Mouse (Mus musculus): ENCODE data around the gene Foxp1. TPM values are rescaled to one million over a fixed set of nuclear protein-coding genes. Genes with fewer than 3 reads are reported as not detected.

Gene Foxp1
- total RNA-seq, 2 experiments from 2014 or later: 29.4 to 32.8 TPM

DNA sequence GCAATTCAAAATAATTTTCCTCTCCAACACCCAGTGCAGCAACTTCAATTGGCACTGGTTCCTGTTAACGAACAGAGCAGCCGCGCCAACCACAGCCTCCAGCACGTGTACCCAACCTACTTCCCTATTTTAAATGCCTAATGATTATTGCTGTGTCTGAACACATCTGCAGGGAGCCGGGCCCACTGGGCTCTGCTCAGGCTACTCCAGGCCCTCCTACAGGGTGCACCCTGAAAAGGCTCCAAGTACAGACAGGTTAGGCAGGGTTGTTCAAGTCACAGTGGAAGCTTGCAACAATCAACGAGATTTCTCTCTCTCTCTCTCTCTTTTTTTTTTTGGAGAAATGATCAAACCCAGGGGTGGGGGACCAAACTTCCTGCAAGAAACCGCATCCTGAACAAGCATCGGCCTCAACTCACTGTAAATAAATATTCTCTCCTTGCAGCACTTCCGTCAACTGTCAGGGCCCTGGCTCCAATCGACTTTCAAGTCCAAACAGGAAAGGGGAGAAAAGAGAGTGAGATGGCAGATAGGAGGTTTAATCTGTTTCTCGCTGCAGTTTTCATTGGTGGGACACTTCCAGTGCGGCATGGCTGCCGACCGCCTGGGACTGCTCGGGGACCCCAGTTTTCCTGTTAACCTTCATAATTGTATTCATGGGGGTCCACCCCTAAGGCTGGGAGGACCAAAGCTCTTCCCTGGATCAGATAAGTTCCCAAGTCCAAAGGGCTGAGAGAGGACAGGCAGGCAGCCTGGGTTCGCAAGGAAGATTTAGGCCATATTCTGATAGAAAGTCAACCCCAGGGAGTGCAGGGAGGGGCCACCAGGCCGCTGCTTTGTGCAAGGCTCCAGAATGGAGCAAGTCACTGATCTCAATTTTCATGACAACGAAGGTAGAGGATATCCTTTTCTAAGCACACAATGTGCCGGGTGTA lies 133.5 kb downstream of the Foxp1 start:
- peak; percentile 55 to 74 for DNase-seq

DNA sequence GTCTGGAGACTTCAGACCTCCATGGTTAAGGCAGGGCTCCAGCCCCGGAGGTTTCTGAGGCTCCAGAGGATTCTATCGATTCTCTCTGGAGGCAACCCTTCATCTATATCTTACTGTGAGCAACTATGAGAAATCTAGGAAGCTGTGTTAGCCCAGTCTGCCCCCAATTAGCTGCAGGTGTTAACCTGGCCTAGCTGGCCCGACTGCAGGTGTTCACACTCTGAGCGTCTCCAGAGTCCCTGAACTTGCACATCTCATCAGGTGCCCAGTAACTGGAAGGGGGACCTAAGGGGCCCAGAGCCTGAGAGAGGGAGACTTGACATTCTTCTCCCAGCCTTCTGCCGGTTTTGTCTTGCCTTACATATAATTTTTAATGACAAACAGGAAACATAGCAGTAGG lies 134.5 kb downstream of the Foxp1 start:
- no peak for DNase-seq

DNA sequence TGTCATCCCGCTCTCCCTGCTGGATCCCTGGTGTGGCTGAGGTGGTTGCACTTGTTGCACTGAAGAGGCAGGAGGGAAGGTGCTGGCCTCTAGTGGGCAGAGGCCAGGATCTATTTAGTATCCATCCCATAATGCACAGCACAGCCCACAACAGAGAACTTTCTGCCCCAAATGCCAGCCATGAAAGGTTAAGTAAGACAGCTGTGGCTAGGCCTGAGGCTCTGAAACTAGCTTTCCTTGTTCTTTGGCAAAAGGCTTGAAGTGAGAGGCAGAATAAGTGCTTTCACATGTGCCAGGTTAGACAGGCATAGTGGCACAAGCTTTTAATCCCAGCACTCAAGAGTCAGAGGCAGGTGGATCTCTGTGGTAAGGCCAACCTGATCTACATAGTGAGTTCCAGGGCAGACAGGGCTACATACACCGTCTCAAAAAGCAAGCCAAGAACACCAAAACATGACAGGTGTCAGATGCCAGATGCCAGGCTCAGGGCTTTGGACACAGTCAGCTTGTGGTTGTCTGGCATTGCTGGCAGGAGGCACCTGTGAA lies 137.4 kb downstream of the Foxp1 start:
- peak; percentile 42 to 58 for DNase-seq

DNA sequence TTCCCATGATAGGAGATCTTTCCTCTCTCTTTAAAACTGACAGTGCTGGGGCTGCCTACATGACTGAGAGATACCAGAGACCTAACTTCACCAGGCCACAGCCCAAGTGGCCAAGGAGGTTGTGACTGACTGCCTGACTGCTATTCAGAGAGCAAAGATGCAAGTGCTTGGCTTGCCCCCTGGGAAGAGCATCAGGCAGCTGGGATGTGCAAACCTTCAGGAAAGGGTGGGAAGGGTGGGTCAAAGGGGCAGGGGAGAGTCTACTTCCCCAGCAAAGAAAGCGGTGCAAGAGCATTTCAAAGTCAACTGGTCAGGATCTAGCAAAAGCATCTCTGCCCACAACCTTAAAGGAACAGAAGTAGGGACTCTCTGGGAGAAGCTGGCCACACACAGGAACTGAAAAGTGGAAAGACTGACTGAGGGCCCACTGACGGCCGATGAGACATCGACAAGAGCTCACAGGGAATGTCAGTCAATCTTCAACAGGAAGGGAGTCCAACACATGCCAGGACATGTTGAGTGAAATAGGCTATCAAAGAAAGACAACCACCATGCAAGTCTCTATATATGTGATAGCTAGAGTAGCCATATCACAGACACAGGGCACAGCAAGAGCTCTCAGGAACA lies 138.6 kb downstream of the Foxp1 start:
- DNase-seq: no peak

DNA sequence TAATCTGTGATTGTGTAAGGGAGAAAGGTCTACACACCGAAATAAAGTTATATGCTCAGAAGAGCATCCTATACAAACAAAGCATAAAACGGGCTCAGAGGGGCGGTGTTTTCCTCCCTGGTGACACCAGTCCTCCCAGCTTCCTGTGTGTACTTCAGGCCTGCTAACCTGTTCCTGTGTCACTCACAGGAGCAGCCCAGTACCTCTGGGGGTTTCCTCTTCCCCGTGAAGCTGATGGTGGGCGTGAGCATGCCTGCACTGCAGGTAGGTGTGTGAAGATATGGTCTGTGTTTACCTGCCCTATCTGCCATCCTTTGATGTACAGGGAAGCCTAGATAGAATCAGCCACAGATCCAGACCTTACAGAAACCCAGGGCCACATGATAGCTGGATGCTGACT lies 142.4 kb downstream of the Foxp1 start:
- DNase-seq: no peak

DNA sequence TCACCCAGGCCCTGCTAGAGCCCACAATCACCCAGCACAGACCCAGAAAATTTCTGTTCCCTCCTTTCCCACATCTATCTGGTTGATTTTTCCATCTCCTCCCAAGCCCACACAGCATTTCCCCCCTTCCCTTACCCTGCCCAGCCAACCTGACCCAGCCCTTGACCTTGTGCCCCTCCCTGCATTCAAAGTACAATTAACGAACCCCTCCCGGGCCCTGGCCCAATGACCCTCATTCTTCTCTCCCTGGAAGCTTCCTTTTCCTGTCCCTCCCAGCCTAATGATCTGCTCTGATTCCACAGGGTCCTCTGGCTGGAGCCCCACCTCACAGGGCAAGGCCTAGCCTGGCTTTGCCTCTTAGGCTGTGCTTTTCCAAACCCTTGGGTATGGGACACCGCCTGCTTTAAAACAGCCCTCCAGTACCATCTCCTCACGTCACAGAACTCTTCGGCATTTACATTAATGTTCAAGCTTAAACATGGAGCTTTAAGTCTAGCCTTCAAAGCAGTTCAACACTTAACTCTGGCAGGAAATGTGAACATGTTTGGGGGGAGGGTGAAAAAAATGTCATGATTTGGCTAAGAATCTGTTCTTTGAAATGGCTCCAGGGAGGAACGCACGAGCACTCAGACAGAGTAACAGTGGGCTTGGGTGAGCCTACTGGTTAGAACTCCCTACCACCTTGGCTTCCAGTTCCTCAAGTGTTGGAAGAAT lies 143.4 kb downstream of the Foxp1 start:
- DNase-seq: peak; percentile 70 to 86

DNA sequence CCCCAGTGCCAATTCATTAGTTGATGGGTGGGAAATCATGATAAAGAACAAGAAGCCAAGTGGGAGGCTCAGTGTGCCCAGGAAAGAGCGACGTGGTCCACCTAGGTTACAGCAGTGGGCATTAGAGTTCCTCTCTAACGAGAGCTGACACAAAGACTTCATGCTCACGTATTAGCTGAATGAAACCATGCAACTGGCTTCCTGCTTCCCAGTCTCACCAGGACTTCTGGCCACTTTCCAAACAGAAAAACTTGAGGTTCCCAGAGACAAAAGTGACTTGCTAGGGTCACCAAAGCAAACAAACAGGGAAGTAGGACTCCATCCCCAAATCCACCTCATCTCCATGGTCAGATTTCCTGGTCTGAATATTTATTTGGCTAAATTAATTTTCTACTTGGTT lies 144.8 kb downstream of the Foxp1 start:
- peak in 1 of 2 experiments; percentile 55 for DNase-seq

DNA sequence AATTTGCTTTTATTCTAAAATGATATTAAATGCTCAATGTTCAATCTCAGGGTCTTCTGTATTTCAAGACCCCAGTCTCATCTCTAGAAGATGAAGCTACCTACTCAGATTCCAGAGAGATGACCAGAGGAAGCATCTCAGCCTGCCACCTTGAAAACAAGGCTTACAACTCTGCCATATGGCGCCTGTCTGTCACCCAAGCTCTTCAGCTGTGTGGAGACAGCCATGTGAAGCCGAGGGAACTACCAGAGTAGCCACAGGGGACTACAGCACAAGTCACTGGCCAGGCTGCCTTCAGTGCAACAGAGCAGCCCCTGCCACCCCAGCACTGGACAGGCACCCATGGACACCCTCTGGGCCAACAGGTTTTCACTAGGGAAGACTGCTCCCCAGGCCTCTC lies 145.4 kb downstream of the Foxp1 start:
- DNase-seq: no peak

DNA sequence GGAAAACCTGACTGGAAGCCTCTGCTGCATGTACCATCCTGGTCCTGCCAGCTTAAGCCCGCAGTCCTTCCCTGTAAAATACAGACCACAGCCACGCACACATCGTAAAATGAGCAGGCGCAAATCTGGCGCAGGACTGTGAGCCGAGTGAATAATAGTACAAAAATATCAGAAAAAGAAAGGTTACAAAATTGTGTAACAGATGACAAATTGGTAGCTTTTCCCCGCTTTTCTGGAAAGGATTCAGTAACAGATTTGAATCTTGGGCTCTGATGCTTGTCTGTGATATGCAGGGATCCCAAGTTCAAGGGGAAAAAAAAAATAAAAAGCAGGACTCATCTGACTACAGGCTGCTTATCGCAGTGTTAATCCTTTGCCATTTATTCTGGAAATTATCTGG lies 145.8 kb downstream of the Foxp1 start:
- DNase-seq: no peak

DNA sequence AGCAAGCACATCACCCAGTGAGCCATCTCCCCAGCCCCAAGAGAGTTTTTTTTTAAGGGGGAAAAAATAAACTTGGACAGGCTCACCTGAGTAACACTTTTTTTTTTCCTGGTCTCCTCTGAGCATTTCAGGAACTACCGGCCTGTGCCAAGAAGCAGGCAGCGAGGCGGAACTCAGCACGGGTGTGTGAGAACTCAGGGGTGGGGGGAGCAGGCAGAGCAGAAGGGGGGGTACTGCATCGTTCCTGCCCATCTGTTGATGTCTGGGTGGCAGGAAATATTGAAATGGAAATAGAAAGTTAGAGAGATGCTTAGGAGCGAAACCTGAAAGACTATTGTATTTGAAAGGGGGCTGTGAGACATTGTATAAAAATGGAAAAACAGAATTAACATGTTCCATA lies 146.7 kb downstream of the Foxp1 start:
- DNase-seq: no peak

DNA sequence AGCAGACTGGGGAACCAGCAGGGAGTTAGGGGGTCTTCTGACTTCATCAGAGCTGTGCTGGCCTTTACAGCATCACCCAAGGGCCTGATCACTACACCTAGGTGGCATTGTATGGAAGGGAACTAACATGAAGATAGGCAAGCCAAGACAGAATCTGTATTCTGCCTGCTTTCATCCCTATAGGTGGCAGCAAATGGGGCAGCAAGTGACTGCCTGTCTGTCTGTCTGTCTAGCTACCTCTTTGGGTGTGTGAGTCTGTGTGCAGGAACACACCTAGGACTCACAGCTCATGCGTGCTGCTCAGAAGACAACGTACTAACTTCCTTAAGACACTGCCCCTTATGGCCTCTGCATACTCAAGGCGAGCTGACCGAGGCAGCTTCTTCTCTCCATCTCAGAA lies 147.1 kb downstream of the Foxp1 start:
- no peak for DNase-seq

DNA sequence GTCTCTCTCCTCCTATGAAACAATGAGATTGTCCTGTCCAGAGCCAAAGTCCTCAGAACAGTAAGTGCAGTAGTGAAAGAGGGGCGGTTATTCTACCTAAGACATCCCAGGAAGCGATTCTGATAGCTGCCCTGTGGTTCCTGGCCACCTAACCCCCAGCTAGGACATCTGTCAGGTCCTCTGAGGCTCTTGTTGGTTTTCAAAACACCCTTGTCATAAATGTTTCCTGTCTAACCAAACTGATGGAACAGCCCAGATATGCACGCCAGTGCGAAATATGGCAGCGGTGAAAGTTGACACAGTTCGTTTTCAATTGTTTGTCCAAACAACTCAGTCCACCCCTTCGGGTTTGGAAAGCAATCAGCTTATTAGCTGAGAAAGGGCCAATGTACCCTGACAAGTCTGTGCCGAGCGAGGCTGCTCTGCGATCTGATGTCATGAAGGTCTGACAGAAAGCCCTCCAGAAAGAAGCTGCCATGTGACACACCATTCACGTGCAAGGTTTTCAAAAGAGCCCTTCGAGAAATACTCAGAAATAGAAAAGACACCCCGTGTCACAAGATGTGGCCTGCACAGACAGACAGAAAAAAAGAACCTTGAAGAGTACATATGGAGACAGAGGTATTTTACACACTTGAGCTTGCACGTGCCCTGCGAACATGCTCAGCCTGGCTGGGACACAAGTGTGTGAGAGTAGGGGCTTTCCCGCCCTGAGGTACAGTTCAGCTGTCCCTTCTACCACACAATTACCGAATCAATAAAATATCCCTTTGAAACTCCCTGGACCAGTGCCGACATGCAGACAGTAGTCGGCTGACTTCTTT lies 147.9 kb downstream of the Foxp1 start:
- DNase-seq: peak; percentile 36 to 58

DNA sequence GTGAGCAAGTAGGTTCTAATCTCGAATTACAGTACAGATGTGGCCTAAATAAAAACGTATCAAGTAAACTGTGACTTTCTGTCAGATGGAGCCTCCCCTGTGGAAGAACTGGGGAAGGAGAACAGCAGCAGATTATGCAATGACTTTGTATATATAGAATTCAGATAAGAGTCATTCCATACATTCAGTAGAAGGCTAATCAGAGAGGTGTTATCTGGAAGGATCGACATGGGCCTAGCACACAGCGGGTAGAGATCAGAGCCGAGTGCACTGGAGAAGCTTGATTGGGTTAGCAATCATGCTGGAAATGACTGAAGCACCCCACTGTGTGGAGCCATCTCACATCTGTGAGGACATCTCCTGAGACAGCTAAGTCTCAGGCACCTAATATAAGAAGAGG lies 150.1 kb downstream of the Foxp1 start:
- no peak for DNase-seq

DNA sequence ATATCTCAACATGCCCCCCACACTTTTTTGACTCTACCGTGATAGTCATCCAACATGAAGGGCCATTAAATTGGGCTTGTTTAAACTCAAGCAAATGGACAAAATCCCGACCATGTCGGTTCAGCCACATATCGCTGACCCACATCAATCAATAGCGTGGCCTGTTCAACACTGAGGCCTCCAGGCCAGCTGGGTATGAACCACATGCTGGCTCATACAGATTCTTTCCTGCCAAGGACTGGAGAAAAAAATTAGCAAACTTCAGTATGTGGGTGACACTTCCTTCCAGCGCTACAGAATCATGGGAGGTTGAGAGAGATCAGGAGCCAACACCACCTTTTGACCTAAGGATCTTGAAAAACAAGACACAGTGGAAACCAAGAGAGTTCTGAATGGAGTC lies 150.5 kb downstream of the Foxp1 start:
- DNase-seq: no peak

DNA sequence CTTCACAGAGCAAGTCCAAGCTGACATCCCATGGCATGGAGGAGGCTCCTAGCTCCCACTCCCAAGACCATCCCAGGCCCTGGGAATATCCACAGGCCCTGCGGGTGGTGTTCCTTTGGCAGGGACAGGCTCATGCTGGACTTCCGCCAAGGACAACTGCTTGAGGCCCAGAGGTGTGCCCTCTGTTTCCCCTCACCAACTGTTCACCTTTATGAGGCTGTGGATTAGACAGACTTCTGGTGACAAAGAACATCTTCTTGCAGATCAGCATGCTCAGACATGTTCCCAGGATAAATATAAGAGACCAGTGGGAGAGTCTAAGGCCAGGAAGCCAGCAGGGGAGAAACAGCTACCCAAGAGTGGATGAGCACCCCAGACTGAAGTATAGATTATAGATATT lies 152.6 kb downstream of the Foxp1 start:
- DNase-seq: no peak

DNA sequence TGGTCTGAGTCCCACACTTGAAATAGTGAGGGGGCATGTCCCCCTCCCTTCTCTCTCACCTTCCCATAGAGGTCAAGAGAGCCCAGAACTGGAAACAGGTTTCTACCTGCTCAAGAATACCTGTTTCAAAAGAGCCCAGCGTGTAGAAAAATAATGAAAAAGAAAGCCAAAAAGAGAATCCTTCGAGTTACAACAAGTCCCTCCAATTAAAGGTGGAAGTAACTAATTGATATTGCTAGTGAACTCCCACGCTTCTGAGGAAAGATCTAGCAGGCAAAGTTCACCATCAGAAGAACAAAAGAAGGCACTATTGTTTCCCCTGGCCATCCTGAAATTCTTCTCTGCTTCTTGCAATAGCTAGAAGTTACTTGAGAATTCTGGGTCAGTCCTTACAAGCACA lies 153.4 kb downstream of the Foxp1 start:
- DNase-seq: no peak

DNA sequence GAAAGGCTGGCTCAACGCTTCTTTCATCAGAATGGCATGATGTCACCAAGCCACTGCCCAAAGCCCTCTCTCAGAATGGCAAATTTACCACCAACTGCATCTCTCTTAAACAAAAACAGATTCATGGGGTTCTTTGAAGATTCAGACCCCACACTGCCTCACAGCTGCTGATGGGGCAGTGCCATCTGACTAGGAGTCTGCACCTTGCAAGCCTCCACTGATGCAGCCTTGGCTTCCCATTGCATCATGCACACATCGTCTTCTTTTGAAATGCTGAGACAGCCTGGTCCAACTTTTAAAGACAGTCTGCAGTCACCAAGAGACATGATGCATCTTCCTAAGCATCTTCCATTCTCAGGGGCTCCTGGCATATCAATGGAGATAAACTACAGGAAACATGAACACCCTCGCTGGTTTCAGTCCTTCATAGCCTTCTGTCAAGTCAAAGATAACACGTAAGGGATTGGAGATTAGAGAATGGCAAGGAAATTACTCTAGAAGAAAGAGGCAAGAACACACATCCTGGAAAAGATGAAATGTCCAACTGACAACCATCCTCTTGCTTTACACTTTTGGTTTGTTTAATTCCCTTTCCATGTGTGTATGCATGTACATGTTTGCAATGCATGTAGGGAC lies 154.3 kb downstream of the Foxp1 start:
- no peak for DNase-seq

DNA sequence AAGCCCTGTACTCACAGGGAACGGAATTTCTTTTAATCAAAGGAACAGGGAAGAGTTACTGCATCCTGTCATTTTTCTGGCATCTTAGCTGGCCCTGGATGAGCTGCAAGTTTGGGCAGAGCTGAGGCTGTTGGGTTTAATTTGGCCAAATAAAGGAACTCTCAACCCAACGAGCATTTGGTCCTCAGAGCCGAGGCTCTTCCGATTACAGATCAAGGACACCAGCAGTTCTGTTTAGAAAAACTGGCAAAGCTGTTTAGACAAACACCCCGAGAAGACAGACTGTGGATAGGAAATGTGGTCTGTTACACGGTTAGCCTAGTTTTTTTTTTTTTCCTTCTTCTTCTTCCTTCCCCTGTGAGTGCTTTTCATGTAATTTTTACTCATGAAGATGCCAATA lies 158.0 kb downstream of the Foxp1 start:
- no peak for DNase-seq

DNA sequence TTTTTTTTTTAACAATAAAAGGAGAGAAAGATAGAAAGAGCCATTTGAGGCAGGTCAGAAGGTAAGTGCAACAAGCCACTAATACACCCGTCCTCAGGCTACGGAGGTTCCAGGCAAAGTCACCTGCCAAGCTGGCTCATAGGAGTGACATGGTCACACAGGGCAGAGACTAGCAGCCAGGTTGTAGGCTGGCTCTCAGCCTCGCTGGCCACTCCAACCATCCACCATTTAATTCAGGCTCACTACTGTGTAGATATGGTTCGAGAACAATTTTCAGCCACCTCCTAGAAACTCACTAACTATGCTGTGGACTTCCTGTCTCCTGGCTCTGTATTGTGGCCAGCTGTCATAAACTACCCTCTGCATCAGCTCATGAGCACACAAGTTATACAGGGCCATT lies 161.9 kb downstream of the Foxp1 start:
- DNase-seq: no peak

DNA sequence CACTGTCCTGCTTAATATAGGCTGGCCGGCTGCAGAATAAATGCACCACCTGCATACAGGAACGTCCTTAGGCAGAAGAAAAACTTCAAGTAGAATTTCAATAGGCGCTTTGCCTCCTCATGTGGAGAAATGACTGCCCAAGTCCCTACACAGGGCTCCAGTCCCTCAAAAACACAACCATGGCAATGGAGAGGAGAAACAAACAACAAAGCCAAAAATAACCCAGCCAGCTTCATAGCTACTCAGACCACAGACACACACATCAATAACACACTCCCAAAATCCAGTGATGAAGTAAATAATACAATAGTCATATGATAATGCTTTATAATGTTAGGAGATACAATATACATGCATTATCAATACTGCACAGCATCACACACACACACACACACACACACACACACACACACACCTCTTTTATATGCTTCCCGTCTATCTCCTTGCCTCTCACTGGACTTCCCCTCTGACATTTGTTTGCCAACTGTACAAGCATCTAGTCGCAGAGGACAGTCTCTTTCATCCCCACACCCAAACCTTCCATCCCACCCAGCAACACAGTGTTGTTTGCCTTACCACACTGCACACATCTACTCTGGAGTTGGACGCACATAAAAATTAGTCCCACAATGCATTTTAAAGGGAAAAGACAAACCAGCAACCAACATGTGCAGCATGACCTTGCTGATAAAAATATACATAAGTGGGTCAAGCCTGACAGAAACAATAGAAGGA lies 162.6 kb downstream of the Foxp1 start:
- peak; percentile 43 to 49 for DNase-seq
